Mouse (Mus musculus) small intestine, adult 2 months (tissue): ENCODE measurements around the gene Fgd2. TPM values are rescaled to one million over a fixed set of nuclear protein-coding genes. Genes with fewer than 3 reads are reported as not detected.

Source experiments
- H3K27ac ChIP-seq: fragments of 200-500 bp; 2 replicates; pipeline ENCODE4 v1.5.1; 2012; ENCODE audit warnings: low read depth, low read length, control low read depth, inconsistent platforms; ENCODE audit not compliant: insufficient read depth
- H3K27me3 ChIP-seq: fragments of 200-500 bp; 2 replicates; pipeline ENCODE4 v1.6.1; 2012; ENCODE audit warnings: mild to moderate bottlenecking, moderate library complexity, low read length, inconsistent platforms; ENCODE audit not compliant: control insufficient read depth, insufficient read depth
- H3K36me3 ChIP-seq: fragments of 200-500 bp; 2 replicates; pipeline ENCODE4 v1.6.1; 2012; ENCODE audit warnings: mild to moderate bottlenecking, low read length, control low read depth, inconsistent platforms; ENCODE audit not compliant: control insufficient read depth, insufficient read depth
- H3K4me1 ChIP-seq: fragments of 200-500 bp; 2 replicates; pipeline ENCODE4 v1.6.1; 2012; ENCODE audit warnings: low read length, inconsistent platforms, mixed read lengths; ENCODE audit not compliant: control insufficient read depth, insufficient read depth, insufficient read length
- H3K4me3 ChIP-seq: fragments of 200-500 bp; 2 replicates; pipeline ENCODE4 v1.5.1; 2012; ENCODE audit warnings: low read depth, mild to moderate bottlenecking, control low read depth, inconsistent platforms, low read length, moderate library complexity
- CTCF ChIP-seq: fragments of 200-500 bp; IDR thresholded peaks from 2 replicates; pipeline ENCODE4 v1.5.1; 2012; ENCODE audit warnings: low read depth, mild to moderate bottlenecking, control low read depth, inconsistent platforms, low read length, moderate library complexity, mixed read lengths; ENCODE audit not compliant: insufficient replicate concordance, insufficient read length; ENCODE audit errors: extremely low read depth
- POLR2A ChIP-seq: fragments of 200-500 bp; IDR thresholded peaks from 2 replicates; pipeline ENCODE4 v1.6.1; 2012; ENCODE audit warnings: low read depth, mild to moderate bottlenecking, control low read depth, inconsistent platforms, low read length, moderate library complexity
- WGBS: fragments of 180-500 bp; shearing (Covaris S2); methylation state at CpG from one replicate; pipeline ENCODE4 v1.1.7; 2018; 5-methylcytosine and 5-hydroxymethylcytosine counted together
- polyA plus RNA-seq: library from polyadenylated mRNA; depleted of rRNA; stranded (reverse); fragments of >200 nt; gene quantifications from 2 replicates; pipeline ENCODE4 v1.2.3, GENCODE M21; 2012

Gene Fgd2
- polyA plus RNA-seq, 1 experiment: 16.3 TPM

GRCm38 (mm10) chr17:29326531-29327529 is 33.9 kb upstream of the Fgd2 start:
- TF ChIP-seq POLR2A (no peak), CTCF (no peak)
- peaks cover 5% of the 10 kb centered on the region for H3K4me1 ChIP-seq
- no peak overlapping the region for H3K27ac ChIP-seq
- H3K4me3 ChIP-seq: no peak overlapping the region
- peaks cover 4% of the 10 kb centered on the region for H3K36me3 ChIP-seq
- no peaks in the 10 kb centered on the region; the same call in 1 of the 2 replicates for H3K27me3 ChIP-seq
- 39% methylated on average over 52 of the region's 52 CpGs for WGBS

- 91% methylated on average over 9 of the region's 9 CpGs for WGBS
- TF ChIP-seq CTCF (no peak), POLR2A (no peak)
- peaks cover 12% of the 10 kb centered on the region for H3K36me3 ChIP-seq
- peaks cover 2% of the 10 kb centered on the region; the same call in 1 of the 2 replicates for H3K4me1 ChIP-seq
- H3K27ac ChIP-seq: no peak overlapping the region
- no peaks in the 10 kb centered on the region; the same call in 1 of the 2 replicates for H3K27me3 ChIP-seq
- H3K4me3 ChIP-seq: no peak overlapping the region
Observed at GRCm38 (mm10) chr17:29327691-29328090, 33.0 kb upstream of the Fgd2 start.

GRCm38 (mm10) chr17:29330221-29330620 is 30.5 kb upstream of the Fgd2 start:
- WGBS: 81% methylated on average over 3 of the region's 3 CpGs
- no peak overlapping the region for H3K4me3 ChIP-seq
- TF ChIP-seq POLR2A (no peak), CTCF (no peak)
- H3K27ac ChIP-seq: no peak overlapping the region
- H3K36me3 ChIP-seq: peaks cover 26% of the 10 kb centered on the region
- no peaks in the 10 kb centered on the region; the same call in 1 of the 2 replicates for H3K27me3 ChIP-seq
- H3K4me1 ChIP-seq: no peaks in the 10 kb centered on the region

- peak; percentile 23; the same call in 1 of the 2 replicates for TF ChIP-seq CTCF
- no peak for TF ChIP-seq POLR2A
- WGBS: 35% methylated on average over 5 of the region's 5 CpGs
- no peak overlapping the region for H3K4me3 ChIP-seq
- no peak overlapping the region for H3K27ac ChIP-seq
- H3K27me3 ChIP-seq: no peaks in the 10 kb centered on the region; the same call in 1 of the 2 replicates
- peaks cover 31% of the 10 kb centered on the region for H3K36me3 ChIP-seq
- no peaks in the 10 kb centered on the region for H3K4me1 ChIP-seq
Observed at GRCm38 (mm10) chr17:29330671-29331410, 29.9 kb upstream of the Fgd2 start.

- Histone ChIP-seq H3K4me3 (no peak overlapping the region), H3K36me3 (peaks cover 45% of the 10 kb centered on the region), H3K27me3 (no peaks in the 10 kb centered on the region), H3K4me1 (no peaks in the 10 kb centered on the region), H3K27ac (no peak overlapping the region)
- TF ChIP-seq CTCF: no peak
- TF ChIP-seq POLR2A: no peak
- 78% methylated on average over 4 of the region's 4 CpGs for whole genome bisulfite sequencing
Observed at GRCm38 (mm10) chr17:29332186-29332685, 28.5 kb upstream of the Fgd2 start.

GRCm38 (mm10) chr17:29336266-29336990 is 24.3 kb upstream of the Fgd2 start:
- H3K4me1 ChIP-seq: no peaks in the 10 kb centered on the region

More at GRCm38 (mm10) chr17:29336266-29336990, 24.3 kb upstream of the Fgd2 start:
- H3K27me3 ChIP-seq: no peaks in the 10 kb centered on the region
- no peak overlapping the region for H3K27ac ChIP-seq
- peaks cover 74% of the 10 kb centered on the region for H3K36me3 ChIP-seq
- H3K4me3 ChIP-seq: no peak overlapping the region
- WGBS: 92% methylated on average over 19 of the region's 19 CpGs
- no peak for TF ChIP-seq CTCF
- TF ChIP-seq POLR2A: no peak
